Mouse (Mus musculus) B cell, adult (primary cell): ENCODE measurements around the gene Rbak. TPM values are rescaled to one million over a fixed set of nuclear protein-coding genes. Genes with fewer than 3 reads are reported as not detected.

Source experiments
- total RNA-seq: library from RNA; stranded (reverse); gene quantifications from 4 replicates; pipeline ENCODE4 v1.2.4, GENCODE M21; 2023; ENCODE audit not compliant: inconsistent age

The Rbak gene
- total RNA-seq = 11.0 to 15.9 TPM (median 12.8 TPM) in 4 replicates

GRCm38 (mm10) chr5:143180255-143181076 lies at the start of gene Rbak, which contains the start of gene Spdye4b:
Gene Rbak (minus strand): TSS chr5:143180775.
Gene Spdye4b (plus strand): TSS chr5:143181017.

GRCm38 (mm10) chr5:143226790-143227189 lies 46.2 kb upstream of the Rbak start, which contains the start of gene Spdye4a:
Gene Spdye4a (minus strand): TSS chr5:143226890.

GRCm38 (mm10) chr5:143147481-143147880 lies 33.1 kb downstream of the Rbak start, which contains the start of gene Olfr718-ps1:
Gene Olfr718-ps1 (minus strand): TSS chr5:143147581.

Other genes starting within 250 kb of the Rbak start
- 1.4 to 1.7 TPM (median 1.7 TPM) in 4 replicates for gene Fscn1, start 220.4 kb downstream of the Rbak start, total RNA-seq
- gene Rnf216, start 67.8 kb downstream of the Rbak start, total RNA-seq = 107 to 128 TPM (median 117 TPM) in 4 replicates
- 0.15 to 0.26 TPM (median 0.22 TPM) in 4 replicates for gene Olfr718-ps1, start 33.2 kb downstream of the Rbak start, total RNA-seq
- not detected in 4 replicates for gene Spdye4b, start 242 bp upstream of the Rbak start, total RNA-seq
- gene Spdye4a, start 46.1 kb upstream of the Rbak start, total RNA-seq = not detected in 4 replicates
- 22.0 to 31.4 TPM (median 25.4 TPM) in 4 replicates for gene Zfp12, start 54.4 kb upstream of the Rbak start, total RNA-seq
- gene Zfp316, start 89.2 kb upstream of the Rbak start, total RNA-seq = 4.7 to 7.9 TPM (median 5.9 TPM) in 4 replicates
- gene Zfp853, start 112.8 kb upstream of the Rbak start, total RNA-seq = 0.51 to 0.80 TPM (median 0.59 TPM) in 4 replicates
- gene E130309D02Rik, start 134.6 kb upstream of the Rbak start, total RNA-seq = 36.4 to 39.9 TPM (median 37.3 TPM) in 4 replicates
- gene Zdhhc4, start 148.5 kb upstream of the Rbak start, total RNA-seq = 51.9 to 66.5 TPM (median 60.9 TPM) in 4 replicates
- gene Grid2ip, start 176.6 kb upstream of the Rbak start, total RNA-seq = not detected in 4 replicates
- 28.6 to 37.9 TPM (median 33.9 TPM) in 4 replicates for gene Kdelr2, start 223.1 kb upstream of the Rbak start, total RNA-seq